Mouse (Mus musculus) stomach, postnatal 0 days (tissue): ENCODE data around the gene Wiz.

Experiments
- CTCF ChIP-seq: IDR thresholded peaks from 2 replicates; pipeline ENCODE4 v1.5.1; 2016; ENCODE audit warnings: antibody characterized with exemption, low read depth, mild to moderate bottlenecking, moderate library complexity
- EP300 ChIP-seq: optimal IDR thresholded peaks from 2 replicates; pipeline ENCODE3; 2016; ENCODE audit warnings: antibody characterized with exemption

- TF ChIP-seq CTCF (no peak), EP300 (no peak)
These were observed 35.0 kb downstream of the Wiz start for GRCm38 (mm10) chr17:32354211-32354610.
